Mouse (Mus musculus): ENCODE results near the gene Kmt5a. TPM values are rescaled to one million over a fixed set of nuclear protein-coding genes. Genes with fewer than 3 reads are reported as not detected.

Gene Kmt5a
- polyA plus RNA-seq, 1 experiment from 2014 or later = 41.6 TPM

- Histone ChIP-seq H3K36me3 (replicated peaks) (peaks cover 94% of the 10 kb centered on the region), H3K4me1 (no peaks in the 10 kb centered on the region), H3K27ac (no peak overlapping the region), H3K9me3 (no peaks in the 10 kb centered on the region), H3K4me3 (no peak overlapping the region), H3K27me3 (ENCODE audit: poor library complexity, severe bottlenecking) (no peaks in the 10 kb centered on the region)
- no peak for DNase-seq (ENCODE audit: extremely low spot score, low spot score)
- WGBS = 92% methylated on average over 10 of the region's 10 CpGs
Observed at GRCm38 (mm10) chr5:124510536-124511050, 70.9 kb downstream of the Kmt5a start.

Small RNA genes lying within 50 kb of the gene (microRNA-seq; reads per million reads assigned to microRNA genes)
- 1.8 reads per million for gene Gm27486

Other genes with a start within 250 kb of the Kmt5a start
- 2.1 and 3.0 TPM in 2 replicates for gene Pitpnm2, start 190.2 kb upstream of the Kmt5a start, polyA plus RNA-seq (2016; fragmentation: Nextera tagmentation; extraction: Ambion mirVana)
- gene Mphosph9, start 112.0 kb upstream of the Kmt5a start, polyA plus RNA-seq (2016; fragmentation: Nextera tagmentation; extraction: Ambion mirVana) = 19.5 and 20.9 TPM in 2 replicates
- 24.9 and 25.7 TPM in 2 replicates for gene 2810006K23Rik, start 111.8 kb upstream of the Kmt5a start, polyA plus RNA-seq (2016; fragmentation: Nextera tagmentation; extraction: Ambion mirVana)
- 57.3 and 64.7 TPM in 2 replicates for gene Cdk2ap1, start 76.8 kb upstream of the Kmt5a start, polyA plus RNA-seq (2016; fragmentation: Nextera tagmentation; extraction: Ambion mirVana)
- 85.7 and 88.3 TPM in 2 replicates for gene Sbno1, start 13.9 kb upstream of the Kmt5a start, polyA plus RNA-seq (2016; fragmentation: Nextera tagmentation; extraction: Ambion mirVana)
- 22.7 and 24.2 TPM in 2 replicates for gene Rilpl2, start 38.4 kb downstream of the Kmt5a start, polyA plus RNA-seq (2016; fragmentation: Nextera tagmentation; extraction: Ambion mirVana)
- gene Snrnp35, start 43.2 kb downstream of the Kmt5a start, polyA plus RNA-seq (2016; fragmentation: Nextera tagmentation; extraction: Ambion mirVana) = 35.8 and 37.2 TPM in 2 replicates
- gene Rilpl1, start 91.5 kb downstream of the Kmt5a start, polyA plus RNA-seq (2016; fragmentation: Nextera tagmentation; extraction: Ambion mirVana) = 18.1 and 23.4 TPM in 2 replicates
- 474 and 480 TPM in 2 replicates for gene Tmed2, start 100.8 kb downstream of the Kmt5a start, polyA plus RNA-seq (2016; fragmentation: Nextera tagmentation; extraction: Ambion mirVana)
- gene Ddx55, start 112.9 kb downstream of the Kmt5a start, polyA plus RNA-seq (2016; fragmentation: Nextera tagmentation; extraction: Ambion mirVana) = 18.1 and 21.7 TPM in 2 replicates
- 88.7 and 89.0 TPM in 2 replicates for gene Eif2b1, start 139.2 kb downstream of the Kmt5a start, polyA plus RNA-seq (2016; fragmentation: Nextera tagmentation; extraction: Ambion mirVana)
- gene Gtf2h3, start 139.2 kb downstream of the Kmt5a start, polyA plus RNA-seq (2016; fragmentation: Nextera tagmentation; extraction: Ambion mirVana) = 98.9 and 117 TPM in 2 replicates
- gene Atp6v0a2, start 188.6 kb downstream of the Kmt5a start, polyA plus RNA-seq (2016; fragmentation: Nextera tagmentation; extraction: Ambion mirVana) = 45.4 and 46.3 TPM in 2 replicates

Data from forebrain, embryonic 10.5 days (tissue).